Mouse (Mus musculus): Measurements from ENCODE around the gene R3hdml.
A peak's percentile ranks its signal among the peaks of the same experiment; 100 is the strongest.

Gene R3hdml

DNA sequence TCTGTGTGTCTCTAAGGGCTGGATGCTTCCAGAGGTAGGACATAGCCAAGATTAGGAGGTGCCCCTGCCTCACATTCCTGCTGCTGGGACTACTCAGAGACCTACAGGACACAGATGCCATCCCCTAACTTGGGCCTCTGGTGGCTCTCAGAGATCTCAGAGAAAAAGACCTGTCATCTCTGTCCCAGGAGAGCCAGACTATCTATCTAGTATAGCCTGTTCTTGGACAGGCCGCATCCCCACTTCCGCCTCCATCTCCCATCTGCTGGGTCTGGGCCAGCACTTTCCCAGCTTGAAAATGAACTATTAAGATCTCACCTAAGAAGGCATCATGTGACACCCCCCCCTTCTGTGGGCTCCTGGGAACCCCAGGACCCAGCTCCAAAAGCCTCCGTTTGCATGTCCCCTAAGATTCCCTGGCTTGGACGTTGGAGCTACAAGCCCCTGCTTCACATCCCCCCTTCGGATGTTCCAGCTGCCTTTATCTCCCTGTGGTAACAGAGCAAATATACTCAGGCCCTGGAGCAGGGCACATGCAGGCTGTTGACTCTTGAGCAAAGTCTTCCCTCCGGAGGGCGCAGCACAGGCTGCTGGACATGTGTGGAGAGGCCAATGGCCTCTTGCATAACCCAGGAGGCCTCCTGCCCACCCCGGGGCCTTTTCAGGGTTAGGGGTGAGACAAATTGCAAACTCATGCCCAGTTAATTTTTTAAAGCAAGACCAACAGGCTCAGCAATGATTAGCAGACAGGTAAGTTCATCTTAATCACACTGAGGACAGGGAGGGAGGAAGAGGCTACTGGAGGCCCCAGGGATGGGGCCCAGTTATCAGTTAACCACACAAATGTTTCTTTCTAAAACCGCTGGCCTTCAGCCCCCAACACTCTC is 48.4 kb downstream of the R3hdml start:
- no peak for DNase-seq (ENCODE audit: low spot score)

GRCm38 (mm10) chr2:163541568-163542182 is 49.6 kb downstream of the R3hdml start:
- no peak for DNase-seq (ENCODE audit: low spot score)

DNA sequence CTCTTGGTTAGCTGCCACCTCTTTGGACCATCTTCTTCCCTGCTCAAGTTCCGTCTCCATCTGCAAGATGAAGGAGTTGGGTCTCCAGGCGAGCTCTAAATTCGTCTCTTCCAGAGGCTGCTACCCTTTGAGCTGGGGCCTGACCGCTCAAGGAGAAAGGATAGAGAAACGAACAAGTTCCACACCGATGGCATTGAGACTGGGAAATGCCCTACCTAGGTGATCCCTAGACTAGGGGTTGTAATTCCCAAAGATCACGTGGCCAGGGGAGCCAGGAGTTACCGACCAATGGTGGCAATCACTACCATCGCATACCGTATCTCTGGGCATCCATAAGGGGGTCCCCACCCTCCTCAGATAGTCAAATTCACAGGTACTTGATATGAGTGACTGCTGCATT is 50.6 kb downstream of the R3hdml start:
- DNase-seq (ENCODE audit: low spot score) = no peak

GRCm38 (mm10) chr2:163546623-163547318 is 54.7 kb downstream of the R3hdml start:
- no peak for DNase-seq (ENCODE audit: low spot score)

DNA sequence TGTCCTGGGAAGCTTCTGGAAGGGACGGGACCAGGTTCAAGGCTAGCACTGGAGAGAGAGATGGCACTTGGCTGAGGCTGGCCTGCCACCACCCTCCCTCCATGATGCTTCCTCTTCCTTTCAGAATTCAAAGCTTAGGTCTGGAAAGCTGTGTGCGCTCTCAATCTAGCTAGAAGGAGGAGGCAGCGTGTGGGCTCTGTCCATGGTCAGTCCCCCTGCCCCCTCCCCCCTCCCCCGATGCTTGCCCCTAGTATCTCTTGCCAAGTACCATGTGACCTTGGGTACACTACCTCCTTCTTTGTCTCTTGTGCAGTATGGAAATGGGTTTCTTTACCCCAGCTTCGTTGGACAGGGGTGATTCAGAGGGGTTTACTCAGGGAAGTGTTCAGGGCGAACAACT is 56.7 kb downstream of the R3hdml start:
- DNase-seq (ENCODE audit: low spot score) = no peak

DNA sequence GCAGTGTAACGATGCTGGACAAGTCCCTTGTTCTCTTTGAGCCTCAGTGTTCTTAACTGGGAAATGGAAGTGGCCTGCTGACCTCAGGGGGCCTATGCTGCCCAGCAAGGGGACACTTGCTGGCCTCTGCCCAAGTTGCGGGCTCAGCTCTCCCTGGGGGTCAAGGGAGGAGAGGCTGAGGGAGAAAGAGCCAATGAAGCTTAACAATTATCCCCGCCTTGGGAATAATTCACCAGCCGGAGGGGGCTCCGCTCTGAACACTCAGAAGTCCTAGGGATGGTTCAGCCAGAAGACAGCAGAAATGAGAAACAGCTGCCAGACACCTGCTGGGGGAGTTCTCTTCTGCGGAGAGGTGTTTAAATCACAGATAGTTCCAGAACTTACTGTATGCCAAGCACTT is 57.7 kb downstream of the R3hdml start:
- peak; percentile 11 for DNase-seq (ENCODE audit: low spot score)
